Mouse (Mus musculus) CH12.LX (cell line): ENCODE results near the gene Plin3.

Experiments
- CTCF ChIP-seq, 2 experiments: IDR thresholded peaks in 1 of 2; conservative IDR thresholded peaks in 1 of 2; 2 replicates each; pipeline ENCODE4 v1.5.1; 2011 to 2012; ENCODE audit warnings: low read depth in 2 of 2, low read length in 2 of 2, improper control_type of control experiment in 1 of 2, inconsistent platforms in 1 of 2, mild to moderate bottlenecking in 1 of 2, moderate library complexity in 1 of 2
- EP300 ChIP-seq: IDR thresholded peaks from 2 replicates; pipeline ENCODE4 v1.6.1; 2011; ENCODE audit warnings: low read length, improper control_type of control experiment
- MAFK ChIP-seq: IDR thresholded peaks from 2 replicates; pipeline ENCODE4 v1.6.1; 2011; ENCODE audit warnings: low read length, improper control_type of control experiment; ENCODE audit not compliant: insufficient replicate concordance
- MYC ChIP-seq: IDR thresholded peaks from 2 replicates; pipeline ENCODE4 v1.6.1; 2011; ENCODE audit warnings: low read depth, mild to moderate bottlenecking, improper control_type of control experiment, low read length
- NRF1 ChIP-seq: IDR thresholded peaks from 2 replicates; pipeline ENCODE4 v1.6.1; 2014; ENCODE audit warnings: low read depth, mild to moderate bottlenecking, inconsistent platforms, low read length, improper control_type of control experiment, moderate library complexity
- POLR2A ChIP-seq: IDR thresholded peaks from 2 replicates; pipeline ENCODE4 v1.6.1; 2011; ENCODE audit warnings: low read depth, mild to moderate bottlenecking, improper control_type of control experiment, low read length
- SIN3A ChIP-seq: IDR thresholded peaks from 2 replicates; pipeline ENCODE4 v1.6.1; 2012; ENCODE audit warnings: low read length, improper control_type of control experiment, inconsistent platforms
- SMC3 ChIP-seq: IDR thresholded peaks from 2 replicates; pipeline ENCODE4 v1.6.1; 2011; ENCODE audit warnings: low read depth, low read length, improper control_type of control experiment
- USF1 ChIP-seq: IDR thresholded peaks from 2 replicates; pipeline ENCODE4 v1.6.1; 2014; ENCODE audit warnings: low read depth, mild to moderate bottlenecking, inconsistent platforms, low read length, improper control_type of control experiment

DNA sequence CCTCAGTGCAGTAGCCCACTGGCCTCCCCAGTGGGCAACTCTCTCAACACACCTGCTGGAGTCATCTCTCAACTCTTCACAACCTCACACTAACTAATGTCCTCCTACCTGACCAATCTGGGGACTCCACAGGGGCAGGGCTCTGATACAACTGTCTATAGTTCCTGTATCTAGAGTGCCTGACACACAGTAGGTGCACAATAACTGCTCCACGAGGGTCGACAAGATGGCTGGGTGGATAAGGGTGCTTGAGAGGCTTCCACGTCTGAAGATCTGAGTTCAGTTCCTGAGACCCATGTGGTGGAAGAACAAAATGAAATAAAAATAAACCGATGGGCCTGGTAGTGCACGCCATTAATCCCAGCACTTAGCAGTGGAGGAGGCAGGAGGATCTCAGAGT lies 18.7 kb downstream of the Plin3 start:
- TF ChIP-seq EP300 (no peak), NRF1 (no peak), CTCF (conservative IDR thresholded peaks at IDR 0.05 in 1 of 2, IDR thresholded peaks at IDR 0.05 in 1 of 2; ENCODE audit: low read depth in 2 of 2, low read length in 2 of 2) (no peak), MYC (no peak), USF1 (no peak), POLR2A (no peak), MAFK (no peak), SIN3A (no peak), SMC3 (no peak)
